Mouse (Mus musculus) brown adipose tissue, adult 24 weeks (tissue): Measurements from ENCODE around the gene Pfdn6. TPM values are rescaled to one million over a fixed set of nuclear protein-coding genes. Genes with fewer than 3 reads are reported as not detected.
A peak's percentile ranks its signal among the peaks of the same experiment; 100 is the strongest.

Experiments used
- H3K27ac ChIP-seq: fragments of 200-500 bp; replicated peaks from 2 replicates; pipeline ENCODE4 v1.5.1; 2012; ENCODE audit warnings: low read depth, mild to moderate bottlenecking, low read length
- H3K4me1 ChIP-seq: fragments of 200-500 bp; 2 replicates; pipeline ENCODE4 v1.6.1; 2012; ENCODE audit warnings: low read length, mixed read lengths; ENCODE audit not compliant: control insufficient read depth, insufficient read depth, insufficient read length
- H3K4me3 ChIP-seq: fragments of 200-500 bp; 2 replicates; pipeline ENCODE4 v1.5.1; 2012; ENCODE audit warnings: low read depth, mild to moderate bottlenecking, low read length, moderate library complexity; ENCODE audit not compliant: insufficient read depth
- polyA plus RNA-seq: library from polyadenylated mRNA; stranded (reverse); fragments of >200 nt; gene quantifications from 2 replicates; pipeline ENCODE4 v1.2.4, GENCODE M21; 2012; ENCODE audit not compliant: missing spikeins, insufficient read depth, insufficient read length

Gene Pfdn6
- polyA plus RNA-seq, 1 experiment: 83.2 TPM

- peaks cover 10% of the 10 kb centered on the region; the same call in 1 of the 2 replicates for H3K4me1 ChIP-seq
- no peak overlapping the region for H3K27ac ChIP-seq
- H3K4me3 ChIP-seq: peak overlapping the region; percentile 96; the same call in 1 of the 2 replicates
Observed at GRCm38 (mm10) chr17:33917656-33918292, 22.4 kb downstream of the Pfdn6 start.

GRCm38 (mm10) chr17:33916847-33917655 is 23.1 kb downstream of the Pfdn6 start:
- H3K4me3 ChIP-seq: peak overlapping the region; percentile 96
- no peak overlapping the region for H3K27ac ChIP-seq
- H3K4me1 ChIP-seq: peaks cover 10% of the 10 kb centered on the region; the same call in 1 of the 2 replicates

GRCm38 (mm10) chr17:33916294-33916693 is 23.8 kb downstream of the Pfdn6 start:
- peaks cover 10% of the 10 kb centered on the region; the same call in 1 of the 2 replicates for H3K4me1 ChIP-seq
- peak overlapping the region; percentile 96 for H3K4me3 ChIP-seq
- H3K27ac ChIP-seq: no peak overlapping the region

- Histone ChIP-seq H3K27ac (no peak within 1 kb of the TSS), H3K4me3 (peak within 1 kb of the TSS; percentile 96), H3K4me1 (peaks cover 10% of the 10 kb centered on the region; the same call in 1 of the 2 replicates)
Observed at GRCm38 (mm10) chr17:33915671-33916250, 24.4 kb downstream of the Pfdn6 start, which contains the start of the genes Tapbp and Zbtb22. Tapbp (plus strand) TSS chr17:33915899. Zbtb22 (plus strand) TSS chr17:33915904.

- Histone ChIP-seq H3K27ac (no peak overlapping the region), H3K4me3 (no peak overlapping the region), H3K4me1 (peaks cover 13% of the 10 kb centered on the region; the same call in 1 of the 2 replicates)
Observed at GRCm38 (mm10) chr17:33914969-33915391, 25.2 kb downstream of the Pfdn6 start.

GRCm38 (mm10) chr17:33913905-33914304 is 26.2 kb downstream of the Pfdn6 start:
- H3K4me1 ChIP-seq: peaks cover 13% of the 10 kb centered on the region; the same call in 1 of the 2 replicates
- H3K27ac ChIP-seq: no peak overlapping the region

GRCm38 (mm10) chr17:33913264-33913663 is 26.9 kb downstream of the Pfdn6 start:
- H3K27ac ChIP-seq: no peak overlapping the region
- H3K4me1 ChIP-seq: peaks cover 10% of the 10 kb centered on the region; the same call in 1 of the 2 replicates
- no peak overlapping the region for H3K4me3 ChIP-seq

More at GRCm38 (mm10) chr17:33913905-33914304, 26.2 kb downstream of the Pfdn6 start:
- no peak overlapping the region for H3K4me3 ChIP-seq

GRCm38 (mm10) chr17:33911813-33912414 is 28.2 kb downstream of the Pfdn6 start:
- Histone ChIP-seq H3K4me1 (peaks cover 5% of the 10 kb centered on the region; the same call in 1 of the 2 replicates), H3K4me3 (no peak overlapping the region), H3K27ac (no peak overlapping the region)

GRCm38 (mm10) chr17:33911052-33911812 is 28.9 kb downstream of the Pfdn6 start:
- Histone ChIP-seq H3K27ac (no peak overlapping the region), H3K4me1 (0 out of 2 replicates have a peak, but pooled peaks cover 3% of the 10 kb centered on the region), H3K4me3 (no peak overlapping the region)

- Histone ChIP-seq H3K27ac (peak overlapping the region; percentile 93), H3K4me3 (peak overlapping the region; percentile 82), H3K4me1 (0 out of 2 replicates have a peak, but pooled peaks cover 3% of the 10 kb centered on the region)
Observed at GRCm38 (mm10) chr17:33910346-33911051, 29.6 kb downstream of the Pfdn6 start.

GRCm38 (mm10) chr17:33909869-33910250 is 30.3 kb downstream of the Pfdn6 start:
- Histone ChIP-seq H3K27ac (peak overlapping the region; percentile 93), H3K4me3 (peak overlapping the region; percentile 82), H3K4me1 (0 out of 2 replicates have a peak, but pooled peaks cover 3% of the 10 kb centered on the region)

GRCm38 (mm10) chr17:33909077-33909868 is 30.9 kb downstream of the Pfdn6 start, which contains the start of gene Daxx:
Daxx (plus strand) TSS chr17:33909414.
- Histone ChIP-seq H3K4me1 (0 out of 2 replicates have a peak, but pooled peaks cover 3% of the 10 kb centered on the region), H3K4me3 (peak within 1 kb of the TSS; percentile 82), H3K27ac (peak within 1 kb of the TSS; percentile 93)
